Mouse (Mus musculus) ES-E14 (cell line): ENCODE measurements at regions not wholly inside any gene's neighbourhood (a gene's known extent, or its start where the extent isn't known, plus 50 kb on each side); places are given as distances from the start of the nearest gene placed in this dataset.

ENCODE experiments used
- CHD2 ChIP-seq: IDR thresholded peaks from 2 replicates; pipeline ENCODE4 v1.6.1; 2014; ENCODE audit warnings: mild to moderate bottlenecking, low read depth, low read length, inconsistent platforms
- HCFC1 ChIP-seq: IDR thresholded peaks from 2 replicates; pipeline ENCODE4 v1.6.1; 2012; ENCODE audit warnings: low read length, inconsistent platforms, borderline replicate concordance; ENCODE audit not compliant: insufficient read depth
- MAFK ChIP-seq: IDR thresholded peaks from 2 replicates; pipeline ENCODE4 v1.6.1; 2014; ENCODE audit warnings: mild to moderate bottlenecking, low read depth, low read length, inconsistent platforms; ENCODE audit not compliant: insufficient read depth
- ZC3H11A ChIP-seq: IDR thresholded peaks from 2 replicates; pipeline ENCODE4 v1.6.1; 2012; ENCODE audit warnings: low read depth, mild to moderate bottlenecking, inconsistent platforms, low read length, borderline replicate concordance

GRCm38 (mm10) chr15:90827816-90828215 lies 148.6 kb upstream of the Cpne8 start:
- TF ChIP-seq MAFK (no peak), CHD2 (no peak), ZC3H11A (no peak), HCFC1 (no peak)
